Mouse (Mus musculus): ENCODE measurements around the gene Stoml3. TPM values are rescaled to one million over a fixed set of nuclear protein-coding genes. Genes with fewer than 3 reads are reported as not detected.

Gene Stoml3
- polyA plus RNA-seq, 1 experiment from 2014 or later: not detected

DNA sequence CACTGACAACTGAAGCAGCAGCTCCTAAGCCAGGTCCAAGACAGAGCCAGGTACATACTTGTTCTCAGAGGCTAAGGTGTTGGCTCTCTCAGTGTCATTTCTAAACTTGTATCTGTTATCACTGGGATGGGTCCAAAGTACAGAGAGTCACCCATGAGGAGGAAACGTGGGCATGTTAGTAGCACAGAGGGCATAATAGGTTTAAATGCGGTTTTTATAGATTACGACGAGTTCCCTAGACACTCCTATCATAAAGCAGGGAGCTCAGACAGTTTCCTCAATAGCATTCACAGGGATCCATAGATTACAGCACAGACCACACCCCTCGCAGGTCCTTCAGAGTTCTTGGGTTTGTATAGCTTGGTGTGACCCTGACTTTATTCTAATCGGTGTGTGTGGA lies 34.4 kb upstream of the Stoml3 start:
- no peak for DNase-seq (ENCODE audit: low spot score)
- 93% methylated on average over 6 of the region's 6 CpGs for WGBS

DNA sequence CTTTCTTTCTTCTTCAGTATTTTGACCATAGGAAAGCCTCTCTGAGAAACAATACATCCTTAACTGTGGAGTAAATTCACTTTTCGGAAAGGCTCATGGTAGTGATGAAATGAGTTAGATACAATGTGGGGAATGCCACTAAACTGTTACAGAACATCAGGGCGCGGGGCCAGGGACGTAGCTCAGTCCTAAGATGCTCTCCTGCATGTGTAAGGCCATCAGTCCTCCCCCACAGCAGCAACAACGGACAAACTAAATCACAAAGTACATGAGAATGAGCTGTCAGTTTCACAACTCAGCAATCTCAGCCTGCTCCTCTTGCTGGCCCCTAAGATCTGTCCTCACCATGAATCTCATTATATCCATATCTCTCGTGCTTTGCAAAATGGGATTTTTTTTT lies 33.9 kb upstream of the Stoml3 start:
- Histone ChIP-seq H3K4me1 (replicated peaks; ENCODE audit: insufficient read depth, low read length) (no peaks in the 10 kb centered on the region), H3K27me3 (ENCODE audit: insufficient read depth, low read length) (no peaks in the 10 kb centered on the region), H3K36me3 (ENCODE audit: insufficient read depth, low read length) (peaks cover 76% of the 10 kb centered on the region), H3K4me3 (replicated peaks; ENCODE audit: low read depth, low read length) (no peak overlapping the region), H3K4me2 (ENCODE audit: low read length) (no peak overlapping the region), H3K27ac (no peak overlapping the region), H3K9ac (ENCODE audit: low read depth, low read length) (no peak overlapping the region), H3K9me3 (replicated peaks; ENCODE audit: low read length) (no peaks in the 10 kb centered on the region)
- WGBS: 81% methylated on average over 6 of the region's 6 CpGs
- no peak for DNase-seq (ENCODE audit: low spot score)
- TF ChIP-seq CTCF (IDR thresholded peaks at IDR 0.05; ENCODE audit: low read depth): no peak
- ATAC-seq (replicated peaks; ENCODE audit: low FRiP score, low read depth): no peak

More for the DNA sequence above, 34.4 kb upstream of the Stoml3 start:
- Histone ChIP-seq H3K27ac (no peak overlapping the region), H3K36me3 (ENCODE audit: insufficient read depth, low read length) (peaks cover 77% of the 10 kb centered on the region), H3K27me3 (ENCODE audit: insufficient read depth, low read length) (no peaks in the 10 kb centered on the region), H3K9ac (ENCODE audit: low read depth, low read length) (no peak overlapping the region), H3K4me2 (ENCODE audit: low read length) (no peak overlapping the region), H3K9me3 (replicated peaks; ENCODE audit: low read length) (no peaks in the 10 kb centered on the region), H3K4me3 (replicated peaks; ENCODE audit: low read depth, low read length) (no peak overlapping the region), H3K4me1 (replicated peaks; ENCODE audit: insufficient read depth, low read length) (no peaks in the 10 kb centered on the region)
- ATAC-seq (replicated peaks; ENCODE audit: low FRiP score, low read depth): no peak
- TF ChIP-seq CTCF (IDR thresholded peaks at IDR 0.05; ENCODE audit: low read depth): no peak

DNA sequence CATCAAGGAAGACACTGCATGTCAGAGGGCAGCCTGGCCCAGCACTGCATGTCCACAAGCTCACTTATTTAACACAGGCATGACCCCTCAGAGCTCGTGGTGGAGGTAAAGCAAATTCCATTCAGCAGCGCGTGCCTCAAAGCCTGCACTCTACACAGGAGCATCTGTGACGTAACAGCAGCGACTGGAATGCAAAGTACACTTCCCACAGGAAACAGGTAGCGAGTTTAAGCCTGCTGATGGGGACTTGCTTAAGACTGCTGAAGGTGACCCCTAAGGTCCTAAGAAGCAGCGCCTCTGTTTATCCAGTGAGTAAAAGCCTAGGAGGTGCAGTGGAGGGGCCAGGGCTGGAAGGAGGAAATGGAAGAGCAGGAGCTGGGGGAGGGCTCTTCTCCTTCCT lies 33.5 kb upstream of the Stoml3 start:
- no peak for TF ChIP-seq CTCF (IDR thresholded peaks at IDR 0.05; ENCODE audit: low read depth)
- no peaks in the 10 kb centered on the region for H3K27me3 ChIP-seq (ENCODE audit: insufficient read depth, low read length)
- H3K36me3 ChIP-seq (ENCODE audit: insufficient read depth, low read length): peaks cover 75% of the 10 kb centered on the region
- no peak overlapping the region for H3K27ac ChIP-seq
- no peak overlapping the region for H3K4me3 ChIP-seq (replicated peaks; ENCODE audit: low read depth, low read length)
- H3K4me2 ChIP-seq (ENCODE audit: low read length): no peak overlapping the region
- WGBS: 73% methylated on average over 7 of the region's 7 CpGs
- no peak for DNase-seq (ENCODE audit: low spot score)
- H3K9me3 ChIP-seq (replicated peaks; ENCODE audit: low read length): no peaks in the 10 kb centered on the region
- H3K4me1 ChIP-seq (replicated peaks; ENCODE audit: insufficient read depth, low read length): no peaks in the 10 kb centered on the region
- peak; percentile 47; the same call in 1 of the 2 replicates for ATAC-seq (replicated peaks; ENCODE audit: low FRiP score, low read depth)
- no peak overlapping the region for H3K9ac ChIP-seq (ENCODE audit: low read depth, low read length)

DNA sequence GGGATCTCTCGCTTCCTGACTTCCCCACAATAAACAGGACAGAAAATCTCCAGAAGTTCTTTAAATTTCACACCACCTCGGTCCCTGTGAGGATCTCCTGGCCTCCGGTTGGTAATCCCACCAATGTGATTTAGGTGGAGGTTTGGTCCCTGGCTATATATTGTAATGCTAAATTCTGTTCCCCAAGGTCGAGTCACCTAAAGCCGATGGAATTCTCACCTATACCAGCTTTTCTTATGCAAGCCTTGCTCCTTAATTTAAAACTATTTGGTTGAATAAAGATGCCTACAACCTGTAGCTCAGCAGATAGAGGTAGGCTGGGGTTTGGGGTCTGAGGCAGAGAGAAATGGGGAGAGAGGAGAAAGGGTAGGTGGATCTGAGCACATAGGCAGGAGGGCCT lies 30.7 kb upstream of the Stoml3 start:
- no peak overlapping the region for H3K27ac ChIP-seq
- TF ChIP-seq CTCF (IDR thresholded peaks at IDR 0.05; ENCODE audit: low read depth): no peak
- peaks cover 6% of the 10 kb centered on the region; the same call in 1 of the 2 replicates for H3K4me1 ChIP-seq (replicated peaks; ENCODE audit: insufficient read depth, low read length)
- no peaks in the 10 kb centered on the region for H3K9me3 ChIP-seq (replicated peaks; ENCODE audit: low read length)
- ATAC-seq (replicated peaks; ENCODE audit: low FRiP score, low read depth) (no peak), DNase-seq (ENCODE audit: low spot score) (no peak)
- no peak overlapping the region for H3K9ac ChIP-seq (ENCODE audit: low read depth, low read length)
- H3K4me3 ChIP-seq (replicated peaks; ENCODE audit: low read depth, low read length): no peak overlapping the region
- 74% methylated on average over 5 of the region's 5 CpGs for WGBS
- H3K36me3 ChIP-seq (ENCODE audit: insufficient read depth, low read length): peaks cover 56% of the 10 kb centered on the region
- no peak overlapping the region for H3K4me2 ChIP-seq (ENCODE audit: low read length)
- no peaks in the 10 kb centered on the region for H3K27me3 ChIP-seq (ENCODE audit: insufficient read depth, low read length)

DNA sequence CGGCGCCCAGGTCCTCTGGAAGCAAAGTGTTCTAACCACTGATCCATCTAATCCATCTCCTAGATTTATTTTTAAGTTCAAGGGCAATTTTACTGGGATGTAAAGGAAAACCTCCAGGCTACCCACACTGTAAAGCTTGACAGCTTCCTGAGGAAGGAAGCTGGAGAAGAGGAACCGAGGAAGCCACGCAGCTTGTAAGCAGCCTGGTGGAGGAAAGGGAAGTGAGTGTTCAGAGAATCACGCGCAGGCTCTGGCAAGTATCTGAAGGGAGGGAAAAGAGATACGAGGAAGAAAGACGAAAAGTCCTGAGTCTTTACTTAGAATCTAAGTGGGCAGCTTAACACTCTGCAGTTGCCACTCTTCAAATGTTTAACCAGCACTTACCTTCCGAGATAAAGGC lies 28.3 kb upstream of the Stoml3 start:
- H3K9me3 ChIP-seq (replicated peaks; ENCODE audit: low read length): no peaks in the 10 kb centered on the region
- peaks cover 38% of the 10 kb centered on the region for H3K36me3 ChIP-seq (ENCODE audit: insufficient read depth, low read length)
- H3K27ac ChIP-seq: no peak overlapping the region
- H3K4me1 ChIP-seq (replicated peaks; ENCODE audit: insufficient read depth, low read length): peaks cover 6% of the 10 kb centered on the region; the same call in 1 of the 2 replicates
- no peak overlapping the region for H3K4me3 ChIP-seq (replicated peaks; ENCODE audit: low read depth, low read length)
- H3K4me2 ChIP-seq (ENCODE audit: low read length): no peak overlapping the region
- no peaks in the 10 kb centered on the region for H3K27me3 ChIP-seq (ENCODE audit: insufficient read depth, low read length)
- 78% methylated on average over 9 of the region's 9 CpGs for WGBS
- TF ChIP-seq CTCF (IDR thresholded peaks at IDR 0.05; ENCODE audit: low read depth): no peak
- ATAC-seq (replicated peaks; ENCODE audit: low FRiP score, low read depth) (no peak), DNase-seq (ENCODE audit: low spot score) (peak; percentile 43)
- no peak overlapping the region for H3K9ac ChIP-seq (ENCODE audit: low read depth, low read length)

DNA sequence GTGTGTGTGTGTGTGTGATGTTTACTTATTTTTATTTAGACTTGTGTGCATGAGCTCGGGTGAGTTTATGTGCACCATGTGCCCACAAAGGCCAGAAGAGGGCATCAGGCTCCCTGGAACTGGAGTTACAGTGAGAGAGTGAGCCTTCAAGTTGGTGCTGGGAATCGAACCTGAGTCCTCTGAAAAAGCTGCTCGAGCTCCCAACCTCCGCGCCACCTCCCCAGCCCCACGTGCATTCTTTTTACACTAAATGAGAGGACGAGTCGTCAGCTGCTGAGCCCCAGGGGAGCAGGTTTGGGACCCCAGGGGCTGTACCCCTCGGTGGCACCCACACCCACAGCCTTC lies 25.8 kb upstream of the Stoml3 start:
- WGBS: 4% methylated on average over 9 of the region's 9 CpGs
- peak overlapping the region; percentile 86 for H3K9ac ChIP-seq (ENCODE audit: low read depth, low read length)
- H3K4me2 ChIP-seq (ENCODE audit: low read length): peak overlapping the region; percentile 56
- no peak; the same call in 1 of the 2 replicates for ATAC-seq (replicated peaks; ENCODE audit: low FRiP score, low read depth)
- H3K27me3 ChIP-seq (ENCODE audit: insufficient read depth, low read length): no peaks in the 10 kb centered on the region
- DNase-seq (ENCODE audit: low spot score): no peak
- peaks cover 15% of the 10 kb centered on the region; the same call in 1 of the 2 replicates for H3K36me3 ChIP-seq (ENCODE audit: insufficient read depth, low read length)
- H3K4me3 ChIP-seq (replicated peaks; ENCODE audit: low read depth, low read length): peak overlapping the region; percentile 73
- peak; percentile 15; the same call in 1 of the 2 replicates for TF ChIP-seq CTCF (IDR thresholded peaks at IDR 0.05; ENCODE audit: low read depth)
- no peaks in the 10 kb centered on the region for H3K9me3 ChIP-seq (replicated peaks; ENCODE audit: low read length)
- peak overlapping the region; percentile 95 for H3K27ac ChIP-seq
- peaks cover 18% of the 10 kb centered on the region for H3K4me1 ChIP-seq (replicated peaks; ENCODE audit: insufficient read depth, low read length)
